Mouse (Mus musculus): ENCODE data around the gene Prr13. TPM values are rescaled to one million over a fixed set of nuclear protein-coding genes. Genes with fewer than 3 reads are reported as not detected.

Prr13 gene
- total RNA-seq, 1 experiment from 2014 or later: 75.6 TPM

GRCm38 (mm10) chr15:102460409-102460808 is 1.6 kb downstream of the Prr13 start:
- DNase-seq: peak; percentile 22

DNA sequence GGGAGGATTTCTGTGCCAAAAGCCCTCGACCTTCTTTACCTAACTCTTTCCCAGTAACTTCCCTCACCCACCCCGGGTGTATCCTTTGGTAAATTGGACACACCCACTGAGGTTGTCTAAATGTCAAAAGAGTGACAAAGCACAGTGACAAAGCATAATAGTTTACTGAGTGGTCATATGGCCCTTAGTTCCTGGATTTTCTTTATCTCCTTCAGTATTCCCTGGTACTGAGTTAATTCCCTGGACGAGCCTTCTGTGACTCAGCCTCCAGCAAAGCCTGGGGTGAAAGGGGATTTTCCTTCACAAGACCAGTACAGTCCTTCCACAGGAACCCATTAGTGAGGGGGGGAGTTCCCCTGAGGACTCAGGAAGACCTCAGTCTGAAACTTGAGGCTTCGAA is 2.1 kb downstream of the Prr13 start:
- peak; percentile 11 for DNase-seq

DNA sequence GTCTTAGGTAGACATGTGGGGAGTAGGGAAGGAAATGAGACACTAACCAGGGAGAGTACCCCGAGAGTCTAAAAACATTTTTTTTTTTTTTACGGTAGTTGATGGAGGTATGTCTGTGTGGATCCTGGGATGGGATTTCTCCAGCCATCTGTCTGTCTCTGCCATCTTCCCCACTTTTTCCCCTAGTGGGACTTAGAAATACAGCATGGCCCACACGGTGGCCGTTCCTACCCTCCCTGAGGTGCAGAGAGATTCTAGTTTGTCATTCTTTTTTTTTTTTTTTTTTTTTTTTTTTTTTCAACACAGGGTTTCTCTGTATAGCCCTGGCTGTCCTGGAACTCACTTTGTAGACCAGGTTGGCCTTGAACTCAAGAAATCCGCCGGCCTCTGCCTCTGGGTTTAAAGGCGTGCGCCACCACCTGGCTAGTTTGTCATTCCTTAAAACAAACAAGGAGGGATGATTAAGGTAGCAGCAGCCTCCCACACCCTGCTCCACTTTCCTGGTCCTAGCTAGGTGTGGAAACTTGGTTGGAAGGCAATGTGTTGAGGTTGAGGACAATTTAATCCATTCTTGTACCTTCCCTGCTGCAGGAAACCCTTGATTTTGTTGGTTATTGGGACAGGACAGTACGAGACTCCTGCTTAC is 2.7 kb downstream of the Prr13 start:
- no peak for DNase-seq

DNA sequence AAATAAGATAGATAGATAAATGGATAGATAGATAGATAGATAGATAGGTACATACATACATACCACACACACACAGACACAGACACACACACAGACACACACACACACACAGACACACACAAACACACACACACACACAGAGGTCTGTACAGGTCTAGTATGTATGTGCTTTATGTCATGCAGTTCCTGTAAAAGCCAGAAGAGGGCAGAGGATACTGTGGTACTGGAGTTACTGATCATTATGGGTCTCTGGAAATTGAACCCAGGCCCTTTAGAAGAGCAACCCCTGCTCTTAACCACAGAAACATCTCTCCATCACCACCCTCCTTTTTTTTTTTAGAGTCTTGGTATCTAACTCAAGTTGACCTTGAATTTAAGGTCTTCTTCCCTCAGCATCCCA is 4.8 kb downstream of the Prr13 start:
- no peak for DNase-seq

DNA sequence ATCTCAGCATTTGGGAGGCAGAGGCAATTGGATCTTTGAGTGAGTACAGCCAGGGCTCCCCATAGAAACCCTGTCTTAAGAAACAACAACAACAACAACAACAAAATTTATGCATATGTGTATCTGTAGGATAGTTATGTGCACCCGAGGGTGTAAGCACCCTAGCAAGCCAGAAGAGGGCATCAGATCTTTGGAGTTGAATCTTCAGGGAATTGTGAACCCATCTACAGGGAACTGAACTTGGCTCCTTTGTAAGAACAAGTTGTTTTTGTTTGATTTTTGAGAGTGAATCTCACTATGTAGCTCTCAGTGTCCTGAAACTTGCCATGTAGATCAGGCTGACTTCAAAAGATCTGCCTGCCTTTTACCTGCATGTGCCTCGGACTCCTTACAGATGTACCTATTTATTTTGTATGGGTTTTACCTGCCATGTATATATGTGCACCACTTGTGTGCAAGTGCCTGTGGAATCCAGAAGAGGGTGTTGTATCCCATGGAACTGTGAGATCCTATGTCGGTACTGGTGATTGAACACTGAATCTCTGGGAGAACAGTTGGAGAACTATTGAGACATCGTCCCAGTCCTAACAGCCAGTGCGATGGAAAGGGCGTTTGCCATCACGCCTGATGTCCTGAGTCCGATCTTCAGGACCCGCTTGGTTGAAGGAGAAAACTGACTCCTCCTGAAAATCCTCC is 10.0 kb downstream of the Prr13 start:
- DNase-seq: no peak

DNA sequence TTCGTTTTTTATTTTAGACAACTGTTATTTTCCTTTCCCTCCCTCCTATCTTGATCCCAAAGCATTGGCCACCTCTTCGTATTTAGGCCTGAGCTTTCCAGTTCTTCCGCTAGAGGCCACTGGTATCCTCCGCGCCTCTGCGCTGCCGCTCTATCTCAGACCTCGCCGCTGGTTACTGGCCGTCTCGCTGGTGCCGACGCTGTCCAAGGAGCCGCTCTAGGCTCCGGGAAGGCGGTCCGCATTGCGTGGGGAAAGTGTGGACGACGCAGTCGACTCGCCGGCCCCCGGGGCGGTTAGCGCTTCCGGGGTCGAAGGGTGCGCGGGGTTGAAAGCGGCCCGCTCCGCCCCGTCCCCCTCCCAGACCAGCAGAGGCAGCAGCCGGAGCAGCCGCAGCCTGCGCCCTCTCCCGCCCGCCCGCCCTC is 11.4 kb downstream of the Prr13 start, which contains the start of gene Pcbp2:
Gene Pcbp2 (plus strand): TSS at position 357 of the 422 bp plus-strand sequence.
- peak; percentile 98 for DNase-seq

DNA sequence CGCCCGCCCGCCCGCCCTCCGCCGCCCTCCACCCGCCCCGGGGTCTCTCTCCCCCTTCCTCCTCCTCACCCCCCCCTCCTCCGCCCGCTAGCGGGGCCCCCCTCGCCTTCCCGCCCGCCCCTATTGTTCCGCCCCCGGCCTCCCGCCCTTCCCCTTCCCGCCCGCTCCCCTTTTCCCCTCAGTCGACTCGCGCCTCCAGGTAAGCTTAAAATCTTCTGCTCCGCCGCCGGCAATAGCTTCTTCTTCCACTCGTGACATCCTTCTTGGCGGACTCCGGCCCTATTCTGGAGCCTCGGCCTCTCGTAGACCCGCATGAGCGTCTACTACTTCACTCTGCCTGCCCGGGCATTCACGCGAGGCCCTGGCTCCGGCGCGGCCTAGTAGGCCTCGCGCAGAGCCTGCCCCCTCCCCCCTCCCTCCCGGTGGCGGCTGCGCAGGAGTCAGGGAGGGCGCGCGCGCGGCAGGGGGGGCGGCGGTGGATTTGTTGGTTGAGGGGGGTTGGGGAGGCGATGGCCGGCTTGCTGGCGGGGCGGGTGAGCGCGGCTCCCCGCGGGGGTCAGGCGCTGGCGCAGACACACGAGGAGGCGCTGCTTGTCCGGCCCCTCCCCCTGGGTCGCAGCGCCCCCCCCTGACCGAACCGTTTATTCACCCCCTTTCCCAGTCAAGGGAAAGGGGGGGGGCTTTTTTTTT is 11.9 kb downstream of the Prr13 start:
- peak; percentile 93 for DNase-seq

DNA sequence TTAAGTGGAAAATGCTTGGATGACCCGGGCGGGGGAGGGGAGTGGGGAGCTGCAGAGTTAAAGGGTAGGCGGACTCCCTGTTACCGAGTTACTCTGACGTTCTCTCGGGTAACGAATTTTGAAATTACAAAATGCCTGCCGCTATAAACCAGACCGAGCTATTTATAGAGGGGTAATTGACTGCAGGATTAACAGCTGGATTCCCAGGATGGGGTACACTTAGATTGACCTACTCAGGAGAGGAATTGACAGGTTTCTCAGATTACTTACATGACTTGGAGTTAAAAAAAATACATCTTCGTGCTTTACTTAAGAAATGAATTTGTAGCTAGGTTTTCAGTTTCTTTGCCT is 12.4 kb downstream of the Prr13 start:
- DNase-seq: no peak

DNA sequence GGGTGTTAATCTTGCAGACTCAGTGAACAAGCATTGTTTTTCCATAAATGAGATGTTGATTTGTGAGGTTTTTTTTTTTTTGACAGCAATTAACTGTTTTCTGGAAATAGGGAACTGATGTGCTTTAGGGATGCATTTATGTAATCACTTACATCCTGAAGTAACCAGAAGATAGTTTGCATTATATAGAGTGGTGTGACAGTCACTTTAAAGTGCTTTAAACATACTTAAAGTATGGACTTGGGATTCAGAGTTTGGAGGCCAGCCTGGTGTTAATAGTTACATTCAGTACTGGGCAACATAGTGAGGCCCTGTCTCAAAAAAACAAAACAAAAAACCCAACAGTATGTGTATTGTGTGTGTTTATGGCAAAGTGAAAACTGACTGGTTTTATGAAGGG is 12.9 kb downstream of the Prr13 start:
- DNase-seq: no peak

DNA sequence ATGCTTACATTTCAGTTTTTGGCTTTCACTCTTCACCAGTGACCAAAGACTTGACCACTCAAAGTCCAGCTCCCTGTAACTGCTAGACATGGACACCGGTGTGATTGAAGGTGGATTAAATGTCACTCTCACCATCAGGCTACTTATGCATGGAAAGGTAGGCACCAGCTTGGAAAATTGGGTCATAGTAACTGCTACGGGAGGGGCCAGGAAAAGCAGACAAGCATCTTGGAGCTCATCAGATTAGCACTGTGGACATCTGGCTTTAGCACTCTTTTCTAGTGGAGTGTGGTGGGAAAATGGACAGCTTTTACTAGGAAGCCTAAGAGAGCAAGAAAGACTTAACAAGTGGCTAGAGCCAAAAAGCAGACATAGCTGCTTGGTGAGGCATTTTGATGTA is 14.4 kb downstream of the Prr13 start:
- DNase-seq: no peak

DNA sequence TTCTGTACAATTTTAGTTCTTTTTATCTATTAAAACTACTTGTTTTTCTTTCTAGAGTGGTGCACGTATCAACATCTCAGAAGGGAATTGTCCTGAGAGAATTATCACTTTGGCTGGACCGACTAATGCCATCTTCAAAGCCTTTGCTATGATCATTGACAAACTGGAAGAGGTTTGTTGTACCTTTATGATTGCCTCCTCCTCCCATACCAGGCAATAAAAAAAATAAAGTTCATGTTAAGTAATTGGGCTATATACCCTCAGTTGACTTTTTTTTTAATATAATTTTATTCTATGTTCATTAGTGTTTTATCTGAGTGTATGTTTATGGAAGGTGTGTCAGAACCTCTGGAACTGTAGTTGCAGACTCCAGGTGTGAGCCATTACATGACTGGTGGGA is 15.7 kb downstream of the Prr13 start:
- no peak for DNase-seq

DNA sequence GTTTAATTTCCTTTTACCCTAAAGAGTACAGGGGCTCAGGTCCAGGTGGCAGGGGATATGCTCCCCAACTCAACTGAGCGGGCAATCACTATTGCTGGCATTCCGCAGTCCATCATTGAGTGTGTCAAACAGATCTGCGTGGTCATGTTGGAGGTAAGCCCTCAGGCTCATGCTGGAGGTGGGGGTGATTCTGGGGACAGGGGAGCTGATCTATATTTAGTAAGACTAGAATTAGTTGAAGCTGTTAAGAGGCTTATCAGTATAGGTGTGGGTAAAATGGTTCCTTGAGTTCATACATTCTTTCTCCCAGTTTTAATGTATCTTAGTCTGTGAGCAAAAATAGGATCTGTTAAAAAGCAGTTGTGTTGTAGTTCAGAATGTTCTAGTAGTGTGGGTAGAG is 24.3 kb downstream of the Prr13 start:
- no peak for DNase-seq

- DNase-seq: no peak
These were observed 27.0 kb downstream of the Prr13 start for GRCm38 (mm10) chr15:102485853-102486252.

- no peak for DNase-seq
These were observed 28.8 kb downstream of the Prr13 start for GRCm38 (mm10) chr15:102487664-102488063.

DNA sequence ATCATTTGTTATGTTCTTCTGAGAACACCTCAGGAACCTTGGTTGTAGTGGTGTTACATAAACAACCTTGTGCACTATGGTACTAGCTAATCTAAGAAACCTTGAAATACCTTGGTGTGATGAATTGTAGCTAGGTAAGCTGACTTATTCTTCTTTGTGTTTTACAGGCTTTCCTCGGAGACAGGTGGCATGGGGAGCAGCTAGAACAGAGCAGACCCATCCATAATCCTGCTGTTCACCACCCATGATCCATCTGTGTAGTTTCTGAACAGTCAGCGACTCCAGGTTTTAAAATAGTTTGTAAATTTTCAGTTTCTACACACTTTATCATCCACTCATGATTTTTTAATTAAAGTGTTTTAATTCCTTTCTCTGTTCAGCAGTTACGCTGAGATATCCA is 39.5 kb downstream of the Prr13 start:
- DNase-seq: no peak

GRCm38 (mm10) chr15:102499370-102499769 is 40.5 kb downstream of the Prr13 start:
- DNase-seq: no peak

DNA sequence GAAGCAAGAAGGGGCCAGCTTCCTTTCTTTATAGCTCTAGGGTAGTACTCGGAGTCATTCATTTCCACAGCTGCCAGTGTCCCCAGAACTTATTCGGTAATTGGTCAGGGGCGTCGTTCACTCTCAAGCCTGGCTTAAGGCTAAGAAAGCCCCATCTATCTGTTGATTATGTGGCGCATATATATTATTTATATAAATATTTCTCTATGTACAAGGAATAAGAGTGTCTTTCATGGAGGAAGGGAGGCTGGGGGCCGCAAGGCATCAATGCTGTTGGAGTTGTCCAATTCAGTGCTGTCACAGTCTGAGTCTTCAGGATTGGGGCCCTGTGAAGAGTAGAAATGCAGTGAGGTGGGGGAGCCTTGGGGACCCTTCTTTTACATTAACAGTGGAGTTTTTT is 41.0 kb downstream of the Prr13 start:
- DNase-seq: no peak

GRCm38 (mm10) chr15:102500479-102500878 is 41.7 kb downstream of the Prr13 start:
- no peak for DNase-seq

GRCm38 (mm10) chr15:102501084-102501814 is 42.4 kb downstream of the Prr13 start:
- no peak for DNase-seq

DNA sequence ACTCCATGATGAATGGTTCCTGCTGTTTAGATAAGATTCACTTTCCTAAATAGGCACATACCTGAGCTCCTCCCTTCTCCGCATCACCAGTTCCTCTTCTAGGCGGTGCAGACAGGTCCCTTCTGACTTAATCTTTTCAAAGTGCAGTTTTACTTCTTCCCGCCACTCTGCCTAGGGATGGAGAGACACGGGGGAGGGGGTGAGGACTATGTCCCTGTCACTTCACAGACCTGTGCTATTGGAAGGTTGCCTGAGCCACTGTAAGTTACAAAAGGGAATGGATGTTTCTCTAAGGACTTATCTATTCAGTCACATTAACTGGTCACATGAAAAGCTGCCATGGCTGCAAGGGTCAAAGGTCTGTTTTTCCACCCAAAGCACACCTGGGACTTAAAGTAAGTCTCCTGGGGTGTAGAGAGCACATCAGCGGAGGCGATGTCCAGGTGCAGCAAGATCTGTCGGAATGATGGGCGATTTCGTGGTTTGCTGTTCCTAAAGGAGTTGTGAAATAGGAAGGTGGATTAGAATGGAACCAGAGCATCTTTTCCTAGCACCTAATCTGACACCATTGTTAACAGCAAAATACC is 43.5 kb downstream of the Prr13 start:
- DNase-seq: no peak

GRCm38 (mm10) chr15:102503447-102503846 is 44.6 kb downstream of the Prr13 start, which contains the start of gene Gm10337:
Gene Gm10337 (plus strand): TSS chr15:102503722.
- DNase-seq: no peak

Measured in adrenal gland, postnatal 14 days (tissue).